Mouse (Mus musculus) ES-E14 (cell line): ENCODE measurements around the gene Slc3a1. TPM values are rescaled to one million over a fixed set of nuclear protein-coding genes. Genes with fewer than 3 reads are reported as not detected.

Source experiments
- DNase-seq: peaks from one replicate; pipeline ENCODE4 v3.0.0-alpha.2; 2013; ENCODE audit warnings: low read depth, low spot score
- H3K27ac ChIP-seq: 2 replicates; pipeline ENCODE4 v1.5.1; 2012; ENCODE audit warnings: low read depth, mild to moderate bottlenecking, low read length, moderate library complexity, mixed read lengths; ENCODE audit not compliant: poor library complexity, insufficient read depth, severe bottlenecking
- H3K36me3 ChIP-seq: 2 replicates; pipeline ENCODE4 v1.6.1; 2012; ENCODE audit warnings: mild to moderate bottlenecking, low read length, moderate library complexity, mixed read lengths; ENCODE audit not compliant: control insufficient read depth, poor library complexity, insufficient read depth, severe bottlenecking
- H3K4me1 ChIP-seq, 2 experiments: fragments of 150-350 bp in 1 of 2; sonication (generic) in 1 of 2; 2 replicates each; pipeline ENCODE4 v1.6.1; 2012; ENCODE audit warnings: low read length in 2 of 2, mild to moderate bottlenecking in 1 of 2, mixed read lengths in 1 of 2; ENCODE audit not compliant: control insufficient read depth in 2 of 2, insufficient read depth in 2 of 2, poor library complexity in 1 of 2
- H3K4me3 ChIP-seq, 2 experiments: fragments of 150-350 bp in 1 of 2; sonication (generic) in 1 of 2; 2 replicates each; pipeline ENCODE4 v1.5.1; 2012; ENCODE audit warnings: low read length in 2 of 2, low read depth in 1 of 2, mild to moderate bottlenecking in 1 of 2, mixed read lengths in 1 of 2; ENCODE audit not compliant: insufficient read depth in 1 of 2, poor library complexity in 1 of 2, severe bottlenecking in 1 of 2
- H3K9ac ChIP-seq: 2 replicates; pipeline ENCODE4 v1.6.1; 2012; ENCODE audit warnings: low read depth, mild to moderate bottlenecking, low read length, mixed read lengths; ENCODE audit not compliant: poor library complexity, insufficient read depth, severe bottlenecking
- H3K9me3 ChIP-seq: fragments of 150-350 bp; sonication (generic); 2 replicates; pipeline ENCODE4 v1.6.1; 2012; ENCODE audit warnings: low read depth, mild to moderate bottlenecking, low read length; ENCODE audit not compliant: control insufficient read depth, insufficient read depth
- CHD2 ChIP-seq: IDR thresholded peaks from 2 replicates; pipeline ENCODE4 v1.6.1; 2014; ENCODE audit warnings: mild to moderate bottlenecking, low read depth, low read length, inconsistent platforms
- HCFC1 ChIP-seq: IDR thresholded peaks from 2 replicates; pipeline ENCODE4 v1.6.1; 2012; ENCODE audit warnings: low read length, inconsistent platforms, borderline replicate concordance; ENCODE audit not compliant: insufficient read depth
- MAFK ChIP-seq: IDR thresholded peaks from 2 replicates; pipeline ENCODE4 v1.6.1; 2014; ENCODE audit warnings: mild to moderate bottlenecking, low read depth, low read length, inconsistent platforms; ENCODE audit not compliant: insufficient read depth
- ZC3H11A ChIP-seq: IDR thresholded peaks from 2 replicates; pipeline ENCODE4 v1.6.1; 2012; ENCODE audit warnings: low read depth, mild to moderate bottlenecking, inconsistent platforms, low read length, borderline replicate concordance
- ZNF384 ChIP-seq: IDR thresholded peaks from 2 replicates; pipeline ENCODE4 v1.6.1; 2012; ENCODE audit warnings: low read depth, low read length, inconsistent platforms
- in situ Hi-C, 2 experiments: fragments of 600-800 bp; cut with MboI; formaldehyde crosslinking; loops; one replicate each; pipeline ENCODE4 v1.15.1; 2025; ENCODE audit warnings: low sequenced_read_pairs in 2 of 2, inconsistent platforms in 1 of 2; ENCODE audit not compliant: unreplicated experiment in 2 of 2
- total RNA-seq: library from RNA; depleted of rRNA; stranded (reverse); fragments of 300-350 nt; gene quantifications from 2 replicates; pipeline ENCODE4 v1.2.3, GENCODE M21; 2012

The Slc3a1 gene
- total RNA-seq, 1 experiment, result 0.18 TPM

DNA sequence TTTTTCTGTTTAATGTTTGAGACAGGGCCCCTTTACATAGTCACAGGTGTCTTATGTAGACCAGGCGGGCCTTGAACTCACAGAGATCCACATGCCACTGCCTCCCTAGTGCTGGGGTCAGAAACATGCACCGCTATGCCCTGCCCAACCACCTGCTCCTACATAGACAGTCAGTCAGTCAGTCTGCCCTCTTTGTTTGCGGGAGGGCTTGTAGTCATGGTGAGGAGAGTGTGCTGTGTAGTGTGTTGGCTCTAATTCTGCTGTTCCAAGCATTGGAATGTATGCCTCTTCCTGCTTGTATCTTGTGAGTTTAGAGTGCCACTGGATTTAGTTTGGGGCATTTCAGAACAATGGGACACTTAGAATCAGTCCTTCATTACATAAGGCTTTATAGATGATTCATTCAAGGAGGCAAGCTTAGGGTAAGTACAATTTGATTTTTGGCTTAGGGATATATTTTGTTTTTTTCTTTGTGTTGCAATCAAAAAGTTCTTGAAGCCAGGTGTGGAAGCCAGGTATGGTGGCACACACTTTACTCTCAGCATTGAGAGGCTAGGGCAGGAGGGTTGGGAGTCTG lies 40.3 kb upstream of the Slc3a1 start:
- DNase-seq, result no peak
- Histone ChIP-seq H3K4me1 (peaks cover 2 to 3% of the 10 kb centered on the region in 2 experiments; a peak in 1 of 4 replicates), H3K9me3 (no peaks in the 10 kb centered on the region), H3K36me3 (peaks cover 4% of the 10 kb centered on the region; the same call in 1 of the 2 replicates), H3K27ac (no peak overlapping the region), H3K4me3 (no peak overlapping the region), H3K9ac (no peak overlapping the region)
- TF ChIP-seq MAFK (no peak), CHD2 (no peak), ZC3H11A (no peak), ZNF384 (no peak), HCFC1 (no peak)
- in situ Hi-C loops, result no loop called here

DNA sequence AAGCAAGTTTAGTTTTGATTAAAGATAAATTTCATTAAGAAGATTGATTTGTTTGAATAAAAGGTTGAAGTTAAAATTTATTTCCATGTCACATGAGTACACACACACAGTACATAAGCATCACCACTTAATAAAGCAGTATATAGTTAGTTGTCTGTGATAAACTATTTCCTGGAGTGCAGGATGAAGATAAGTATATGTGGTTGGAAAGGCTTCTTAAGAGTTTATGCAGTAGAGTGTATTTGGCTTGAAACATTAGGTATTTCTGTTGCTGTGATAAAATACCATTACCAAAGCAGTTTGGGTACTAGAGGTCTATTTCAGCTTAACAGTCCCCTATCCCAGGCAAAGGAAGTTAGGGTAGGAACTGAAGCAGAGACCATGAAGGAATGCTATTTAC lies 39.7 kb upstream of the Slc3a1 start:
- TF ChIP-seq ZNF384 (no peak), ZC3H11A (no peak), HCFC1 (no peak), CHD2 (no peak), MAFK (no peak)
- Histone ChIP-seq H3K4me1 (peaks cover 2 to 3% of the 10 kb centered on the region in 2 experiments; a peak in 1 of 4 replicates), H3K4me3 (no peak overlapping the region), H3K9ac (no peak overlapping the region), H3K9me3 (no peaks in the 10 kb centered on the region), H3K36me3 (peaks cover 4% of the 10 kb centered on the region; the same call in 1 of the 2 replicates), H3K27ac (no peak overlapping the region)
- in situ Hi-C loops, result no loop called here
- no peak for DNase-seq

DNA sequence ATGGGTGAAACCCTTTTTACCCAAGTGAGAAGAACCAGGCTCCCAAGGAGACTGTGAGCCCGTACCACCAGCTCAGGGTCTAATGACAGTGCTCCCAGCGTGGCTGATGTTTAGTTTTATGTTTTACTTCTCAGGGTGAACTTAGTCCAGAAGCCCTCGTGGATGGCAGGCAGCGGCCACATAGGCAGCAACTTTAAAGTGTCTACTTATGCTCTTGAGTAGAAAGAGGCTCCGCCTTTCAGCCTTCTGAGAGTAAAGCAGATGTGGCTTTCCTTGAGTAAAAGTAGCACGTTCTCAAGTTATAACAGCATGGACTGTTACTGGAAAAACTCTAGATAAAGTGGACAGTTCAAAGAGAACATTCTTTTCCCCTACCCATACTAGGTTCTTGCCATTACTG lies 32.3 kb upstream of the Slc3a1 start:
- Histone ChIP-seq H3K9ac (no peak overlapping the region), H3K4me3 (no peak overlapping the region), H3K36me3 (peaks cover 13% of the 10 kb centered on the region), H3K27ac (no peak overlapping the region), H3K4me1 (peaks cover 2 to 3% of the 10 kb centered on the region in 2 experiments; a peak in 2 of 4 replicates), H3K9me3 (no peaks in the 10 kb centered on the region)
- DNase-seq, result no peak
- TF ChIP-seq MAFK (no peak), ZNF384 (no peak), ZC3H11A (no peak), HCFC1 (no peak), CHD2 (no peak)
- in situ Hi-C loops, result no loop called here

DNA sequence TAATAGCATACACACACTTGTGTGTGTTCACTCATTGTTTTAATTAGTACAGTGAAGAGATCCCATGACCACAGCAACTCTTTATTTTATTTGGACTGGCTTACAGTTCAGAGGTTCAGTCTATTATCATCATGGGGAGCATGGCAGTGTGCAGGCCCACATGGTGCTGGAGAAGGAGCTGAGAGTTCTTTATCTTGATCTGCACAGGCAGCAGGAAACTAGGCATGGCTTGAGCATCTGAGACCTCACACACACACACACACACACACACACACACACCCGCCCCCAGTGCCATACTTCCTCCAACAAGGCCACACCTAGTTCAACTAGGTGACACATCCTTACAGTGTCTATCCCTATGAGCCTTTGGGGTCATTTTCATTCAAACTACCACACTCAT lies 30.5 kb upstream of the Slc3a1 start:
- peaks cover 15% of the 10 kb centered on the region for H3K36me3 ChIP-seq
- no peak overlapping the region for H3K27ac ChIP-seq
- TF ChIP-seq CHD2 (no peak), HCFC1 (no peak), ZC3H11A (no peak), MAFK (no peak), ZNF384 (no peak)
- no peak for DNase-seq
- in situ Hi-C loops, result no loop called here
- no peaks in the 10 kb centered on the region for H3K9me3 ChIP-seq
- H3K4me3 ChIP-seq, result no peak overlapping the region
- H3K9ac ChIP-seq, result no peak overlapping the region
- H3K4me1 ChIP-seq, result peaks cover 2 to 3% of the 10 kb centered on the region in 2 experiments; a peak in 2 of 4 replicates

DNA sequence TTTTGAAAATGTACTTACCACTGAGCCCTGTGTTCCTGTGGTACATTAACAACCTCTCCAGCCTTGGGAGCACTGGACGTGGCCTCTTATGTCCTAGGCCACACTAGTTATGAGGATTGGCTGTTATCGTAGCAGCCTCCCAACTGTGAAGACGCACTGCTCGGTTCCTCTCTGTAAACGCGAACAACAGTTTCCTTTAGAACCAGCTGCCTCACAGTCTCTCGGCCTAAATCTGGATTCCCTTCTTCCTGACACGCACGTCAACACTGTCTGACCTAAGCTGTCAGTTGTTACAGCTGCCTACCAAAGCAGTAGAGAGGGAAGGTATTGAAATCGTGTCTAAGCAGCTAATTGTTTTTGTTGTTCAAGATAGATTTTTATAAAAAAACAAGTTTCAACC lies 28.5 kb upstream of the Slc3a1 start:
- in situ Hi-C loops, result no loop called here
- DNase-seq, result no peak
- peaks cover 14% of the 10 kb centered on the region for H3K36me3 ChIP-seq
- H3K4me3 ChIP-seq, result no peak overlapping the region
- H3K27ac ChIP-seq, result no peak overlapping the region
- TF ChIP-seq HCFC1 (no peak), MAFK (no peak), ZC3H11A (no peak), CHD2 (no peak), ZNF384 (no peak)
- no peaks in the 10 kb centered on the region for H3K9me3 ChIP-seq
- H3K9ac ChIP-seq, result no peak overlapping the region
- H3K4me1 ChIP-seq, result peaks cover 2 to 3% of the 10 kb centered on the region in 2 experiments; a peak in 2 of 4 replicates
